Mouse (Mus musculus) bone marrow, adult 2 months (tissue): ENCODE data around the gene Gm340.

ENCODE experiments used
- CTCF ChIP-seq: fragments of 200-500 bp; IDR thresholded peaks from 2 replicates; pipeline ENCODE4 v1.5.1; 2011; ENCODE audit warnings: low read length, control low read depth; ENCODE audit not compliant: control insufficient read depth, insufficient read depth
- POLR2A ChIP-seq: fragments of 200-500 bp; IDR thresholded peaks from 2 replicates; pipeline ENCODE4 v1.6.1; 2011; ENCODE audit warnings: low read depth, mild to moderate bottlenecking, control low read depth, low read length, borderline replicate concordance; ENCODE audit not compliant: control insufficient read depth

DNA sequence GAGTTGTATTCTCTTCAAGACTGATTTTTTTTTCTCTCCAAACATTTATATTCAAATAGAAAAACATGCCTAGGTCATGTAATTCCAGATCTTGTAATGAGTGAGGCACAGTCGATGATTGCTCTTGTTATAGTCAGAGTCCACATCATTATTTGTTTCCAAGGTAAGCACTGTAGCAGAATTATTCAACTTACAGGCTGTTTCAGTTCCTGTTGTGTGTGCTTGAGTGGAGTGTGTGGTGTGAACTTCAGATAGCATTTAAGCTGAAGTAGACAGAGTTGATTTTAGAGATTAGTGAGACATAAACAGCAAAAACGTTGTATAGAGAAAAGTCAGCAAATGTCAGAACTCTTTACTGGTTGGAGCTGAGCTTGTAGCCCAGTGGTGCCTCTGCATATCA, 13.4 kb upstream of the Gm340 start:
- TF ChIP-seq POLR2A: no peak
- no peak for TF ChIP-seq CTCF
